10 mouse cellular contexts compared by ENCODE assay signal in genomic region chr16:10689748-10690318, GRCm38 (mm10).
DNase-seq lines count a peak whose midpoint lies in the region; ATAC-seq and TF ChIP-seq lines count a peak whose summit lies in the region.
"Had no signal": no experiment of that assay in that cellular context is flagged by ENCODE, and none has a peak within 500 bp of the region (broad histone marks: within the 10 kb centered on the region; RNA-seq: fewer than 3 reads in every experiment).

No protein-coding gene starts in this region.

- peak; percentile 43 to 51 for DNase-seq in cerebellum, postnatal 25 days
- DNase-seq in cerebellum, adult 8-10 months = no peak
- DNase-seq in liver, adult 2 months (ENCODE audit: extremely low read depth, low read depth, low spot score) = peak; percentile 24
- DNase-seq in urinary bladder, postnatal 4 days (ENCODE audit: low spot score in 2 of 2) = no peak
- DNase-seq in right cerebral cortex, postnatal 4 days = no peak

- 30% methylated on average over 6 of the region's 6 CpGs for WGBS in heart, embryonic 16.5 days
- WGBS in liver, adult 2 months = 67% methylated on average over 6 of the region's 6 CpGs
- WGBS in stomach, embryonic 15.5 days = 60% methylated on average over 6 of the region's 6 CpGs

- H3K27me3 ChIP-seq in heart, embryonic 16.5 days (ENCODE audit: control insufficient read depth, insufficient read depth, low read length) = no peaks in the 10 kb centered on the region
- no peaks in the 10 kb centered on the region for H3K27me3 ChIP-seq in liver, adult 2 months (ENCODE audit: control insufficient read depth, insufficient read depth, low read length)
- H3K27me3 ChIP-seq in stomach, embryonic 15.5 days (replicated peaks) = no peaks in the 10 kb centered on the region
- H3K27me3 ChIP-seq: embryonic facial prominence, embryonic 13.5 days had no signal

- no peak for TF ChIP-seq CTCF in liver, adult 2 months (IDR thresholded peaks at IDR 0.05; ENCODE audit: low read depth, low read length)

- peak overlapping the region; percentile 45 for H3K4me2 ChIP-seq in heart, embryonic 16.5 days (ENCODE audit: low read depth, low read length)
- no peak overlapping the region for H3K4me2 ChIP-seq in stomach, embryonic 15.5 days
- H3K4me2 ChIP-seq: embryonic facial prominence, embryonic 13.5 days had no signal

- H3K9me3 ChIP-seq in heart, embryonic 16.5 days (replicated peaks; ENCODE audit: control insufficient read depth, low read length) = no peaks in the 10 kb centered on the region
- H3K9me3 ChIP-seq in stomach, embryonic 15.5 days = no peaks in the 10 kb centered on the region
- H3K9me3 ChIP-seq: embryonic facial prominence, embryonic 13.5 days had no signal

- peak overlapping the region; percentile 94 for H3K27ac ChIP-seq in heart, embryonic 16.5 days (ENCODE audit: low read length)
- peak overlapping the region; percentile 42 for H3K27ac ChIP-seq in liver, adult 2 months (replicated peaks; ENCODE audit: insufficient read depth, low read depth, low read length)
- H3K27ac ChIP-seq in stomach, embryonic 15.5 days = 0 out of 2 replicates have a peak overlapping the region, but pooled peaks have one; percentile 28
- H3K27ac ChIP-seq: embryonic facial prominence, embryonic 13.5 days had no signal

- no peak overlapping the region for H3K4me3 ChIP-seq in heart, embryonic 16.5 days (ENCODE audit: low read length)
- H3K4me3 ChIP-seq in liver, adult 2 months (ENCODE audit: insufficient read depth, low read depth, low read length) = no peak overlapping the region
- H3K4me3 ChIP-seq in stomach, embryonic 15.5 days (replicated peaks) = no peak overlapping the region
- H3K4me3 ChIP-seq: embryonic facial prominence, embryonic 13.5 days; myocyte had no signal

- peak; percentile 86 for ATAC-seq in heart, embryonic 16.5 days (replicated peaks; ENCODE audit: extremely low read depth, insufficient read depth, low FRiP score)
- ATAC-seq in stomach, embryonic 15.5 days (ENCODE audit: insufficient read depth, low FRiP score, low read depth) = peak; percentile 50
- no peak for ATAC-seq in frontal cortex, adult (ENCODE audit: low TSS enrichment)

- peak overlapping the region; percentile 56 for H3K9ac ChIP-seq in heart, embryonic 16.5 days (ENCODE audit: low read length)
- H3K9ac ChIP-seq in liver, adult 2 months (ENCODE audit: low read depth, low read length) = no peak overlapping the region
- H3K9ac ChIP-seq in stomach, embryonic 15.5 days = no peak overlapping the region
- H3K9ac ChIP-seq: embryonic facial prominence, embryonic 13.5 days had no signal

- TF ChIP-seq POLR2A in liver, adult 2 months (IDR thresholded peaks at IDR 0.05; ENCODE audit: extremely low read depth, insufficient read depth, low read length) = no peak

- H3K79me2 ChIP-seq in liver, adult 2 months (ENCODE audit: control insufficient read depth, insufficient read depth, low read length) = no peaks in the 10 kb centered on the region

- H3K36me3 ChIP-seq in heart, embryonic 16.5 days (ENCODE audit: control insufficient read depth, insufficient read depth) = no peaks in the 10 kb centered on the region
- H3K36me3 ChIP-seq in liver, adult 2 months (ENCODE audit: control insufficient read depth, insufficient read depth, low read length) = no peaks in the 10 kb centered on the region
- H3K36me3 ChIP-seq in stomach, embryonic 15.5 days = no peaks in the 10 kb centered on the region
- H3K36me3 ChIP-seq: embryonic facial prominence, embryonic 13.5 days had no signal

- peaks cover 33% of the 10 kb centered on the region for H3K4me1 ChIP-seq in heart, embryonic 16.5 days (ENCODE audit: control insufficient read depth, insufficient read depth, low read length)
- peaks cover 7% of the 10 kb centered on the region for H3K4me1 ChIP-seq in liver, adult 2 months (ENCODE audit: control insufficient read depth, insufficient read depth, low read length)
- peaks cover 12% of the 10 kb centered on the region; the same call in 1 of the 2 replicates for H3K4me1 ChIP-seq in stomach, embryonic 15.5 days

Comparison
In these comparisons a context has a peak if more than half of its experiments do, and no peak if none do; other contexts are left out.
1. DNase-seq: peak in cerebellum, postnatal 25 days (2 of 2) and liver, adult 2 months (single experiment); none in cerebellum, adult 8-10 months (single experiment), urinary bladder, postnatal 4 days (0 of 2) and right cerebral cortex, postnatal 4 days (single experiment).
2. H3K27ac ChIP-seq: peak in every context shown above with its lines; median percentile 94 in heart, embryonic 16.5 days; 42 in liver, adult 2 months; 28 in stomach, embryonic 15.5 days.